Mouse (Mus musculus): ENCODE measurements around the gene Dclk2. TPM values are rescaled to one million over a fixed set of nuclear protein-coding genes. Genes with fewer than 3 reads are reported as not detected.
A peak's percentile ranks its signal among the peaks of the same experiment; 100 is the strongest.

Dclk2 gene
- polyA plus RNA-seq, 1 experiment from 2014 or later, result 4.6 TPM

DNA sequence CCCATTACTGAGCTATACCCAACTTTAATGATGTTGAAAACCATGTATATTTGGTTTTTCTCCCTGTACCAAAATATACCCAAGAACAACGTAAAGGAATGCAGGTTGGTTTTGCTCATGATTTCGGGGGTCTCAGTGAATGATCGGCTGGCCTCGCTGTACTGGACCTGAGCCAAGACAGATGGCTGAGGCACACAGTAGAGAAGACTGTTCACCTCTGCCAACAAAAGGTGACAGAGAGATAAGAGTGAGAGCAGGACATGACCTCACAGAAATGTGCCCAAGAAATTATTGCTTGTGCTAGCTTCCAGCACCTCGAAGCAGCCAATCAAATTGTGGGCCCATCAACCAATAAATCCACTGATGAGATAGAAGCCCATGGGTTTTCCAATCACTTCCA, 22.3 kb downstream of the Dclk2 start:
- no peak for ATAC-seq (ENCODE audit: insufficient read depth, low FRiP score)
- Histone ChIP-seq H3K36me3 (ENCODE audit: control insufficient read depth, insufficient read depth, low read length) (no peaks in the 10 kb centered on the region), H3K27me3 (ENCODE audit: control insufficient read depth, insufficient read depth, low read length) (no peaks in the 10 kb centered on the region), H3K27ac (ENCODE audit: low read length) (no peak overlapping the region), H3K4me3 (replicated peaks; ENCODE audit: low read length) (no peak overlapping the region), H3K4me1 (ENCODE audit: control insufficient read depth, insufficient read depth, low read length) (peaks cover 5% of the 10 kb centered on the region; the same call in 1 of the 2 replicates), H3K4me2 (ENCODE audit: low read depth, low read length) (no peak overlapping the region), H3K9me3 (replicated peaks; ENCODE audit: control insufficient read depth, low read length) (no peaks in the 10 kb centered on the region), H3K9ac (ENCODE audit: low read length) (no peak overlapping the region)
- 86% methylated on average over 5 of the region's 5 CpGs for WGBS

DNA sequence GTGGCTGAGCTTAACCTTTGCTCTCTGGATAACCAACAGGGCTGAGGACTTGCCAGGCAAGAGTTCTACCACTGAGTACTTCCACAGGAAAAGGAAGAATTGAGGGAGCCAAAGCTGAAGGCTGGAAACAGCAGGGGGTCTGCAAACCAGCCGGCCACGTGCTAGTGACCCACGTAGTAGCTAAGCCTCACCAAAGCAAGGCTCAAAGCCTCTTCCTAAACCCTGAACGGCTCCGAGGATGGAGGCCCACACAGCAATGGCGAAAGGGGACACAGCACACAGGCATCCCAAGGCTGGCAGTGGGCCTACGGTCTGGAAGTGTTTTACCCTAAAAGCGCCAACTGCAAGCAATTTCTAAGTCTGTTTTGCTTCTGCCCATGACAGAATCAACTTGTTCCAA, 23.1 kb downstream of the Dclk2 start:
- H3K4me1 ChIP-seq (ENCODE audit: control insufficient read depth, insufficient read depth, low read length), result peaks cover 5% of the 10 kb centered on the region; the same call in 1 of the 2 replicates
- H3K27me3 ChIP-seq (ENCODE audit: control insufficient read depth, insufficient read depth, low read length), result no peaks in the 10 kb centered on the region
- H3K4me3 ChIP-seq (replicated peaks; ENCODE audit: low read length), result no peak overlapping the region
- H3K9ac ChIP-seq (ENCODE audit: low read length), result no peak overlapping the region
- no peaks in the 10 kb centered on the region for H3K36me3 ChIP-seq (ENCODE audit: control insufficient read depth, insufficient read depth, low read length)
- no peak overlapping the region for H3K4me2 ChIP-seq (ENCODE audit: low read depth, low read length)
- no peaks in the 10 kb centered on the region for H3K9me3 ChIP-seq (replicated peaks; ENCODE audit: control insufficient read depth, low read length)
- peak overlapping the region; percentile 62 for H3K27ac ChIP-seq (ENCODE audit: low read length)
- WGBS, result 66% methylated on average over 8 of the region's 8 CpGs
- ATAC-seq (ENCODE audit: insufficient read depth, low FRiP score), result no peak; the same call in 1 of the 2 replicates

DNA sequence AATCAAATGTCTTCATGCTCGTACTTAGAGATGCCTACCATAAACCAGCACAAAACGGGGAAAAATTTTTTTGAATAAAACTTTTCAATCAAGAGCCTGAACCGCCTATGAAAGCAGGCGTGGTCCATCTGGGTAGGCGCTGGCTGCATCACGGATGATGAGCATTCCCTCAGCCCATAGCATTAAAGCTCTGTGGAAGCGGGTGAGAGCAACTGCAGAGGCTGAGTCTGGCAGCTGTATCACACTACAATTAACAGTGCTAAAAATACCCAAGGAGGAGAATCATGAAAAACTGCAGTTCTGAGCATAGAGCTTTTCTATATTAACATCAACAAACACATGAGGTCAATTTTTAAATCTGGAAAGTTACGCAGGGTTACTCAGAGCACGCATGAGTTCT, 23.6 kb downstream of the Dclk2 start:
- no peaks in the 10 kb centered on the region for H3K36me3 ChIP-seq (ENCODE audit: control insufficient read depth, insufficient read depth, low read length)
- no peak overlapping the region for H3K9ac ChIP-seq (ENCODE audit: low read length)
- peaks cover 5% of the 10 kb centered on the region; the same call in 1 of the 2 replicates for H3K4me1 ChIP-seq (ENCODE audit: control insufficient read depth, insufficient read depth, low read length)
- ATAC-seq (ENCODE audit: insufficient read depth, low FRiP score), result no peak; the same call in 1 of the 2 replicates
- WGBS, result 64% methylated on average over 9 of the region's 9 CpGs
- H3K27ac ChIP-seq (ENCODE audit: low read length), result no peak overlapping the region
- H3K27me3 ChIP-seq (ENCODE audit: control insufficient read depth, insufficient read depth, low read length), result no peaks in the 10 kb centered on the region
- H3K9me3 ChIP-seq (replicated peaks; ENCODE audit: control insufficient read depth, low read length), result no peaks in the 10 kb centered on the region
- no peak overlapping the region for H3K4me3 ChIP-seq (replicated peaks; ENCODE audit: low read length)
- no peak overlapping the region for H3K4me2 ChIP-seq (ENCODE audit: low read depth, low read length)

DNA sequence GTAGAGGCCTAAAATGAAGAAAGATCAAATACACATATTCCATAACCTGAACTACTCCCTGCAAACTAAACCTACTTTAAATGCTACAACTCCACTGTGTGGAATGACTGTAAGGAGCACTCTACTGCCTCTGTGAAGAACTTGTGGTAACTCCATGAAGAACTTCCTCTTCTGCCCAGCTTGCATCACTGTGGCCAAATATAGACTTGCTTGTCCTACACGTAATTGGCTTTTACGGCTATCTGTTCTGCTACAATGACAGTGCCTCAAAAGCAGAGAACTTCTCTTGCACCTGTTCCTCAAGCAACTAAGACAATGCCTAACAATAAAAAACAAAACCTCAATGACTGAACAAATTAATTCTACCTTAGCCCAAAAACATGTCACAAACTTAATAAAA, 26.2 kb downstream of the Dclk2 start:
- WGBS, result 78% methylated on average over 2 of the region's 2 CpGs
- Histone ChIP-seq H3K9ac (ENCODE audit: low read length) (no peak overlapping the region), H3K27me3 (ENCODE audit: control insufficient read depth, insufficient read depth, low read length) (no peaks in the 10 kb centered on the region), H3K4me3 (replicated peaks; ENCODE audit: low read length) (no peak overlapping the region), H3K4me1 (ENCODE audit: control insufficient read depth, insufficient read depth, low read length) (peaks cover 11% of the 10 kb centered on the region; the same call in 1 of the 2 replicates), H3K27ac (ENCODE audit: low read length) (no peak overlapping the region), H3K9me3 (replicated peaks; ENCODE audit: control insufficient read depth, low read length) (no peaks in the 10 kb centered on the region), H3K4me2 (ENCODE audit: low read depth, low read length) (no peak overlapping the region), H3K36me3 (ENCODE audit: control insufficient read depth, insufficient read depth, low read length) (no peaks in the 10 kb centered on the region)
- no peak for ATAC-seq (ENCODE audit: insufficient read depth, low FRiP score)

DNA sequence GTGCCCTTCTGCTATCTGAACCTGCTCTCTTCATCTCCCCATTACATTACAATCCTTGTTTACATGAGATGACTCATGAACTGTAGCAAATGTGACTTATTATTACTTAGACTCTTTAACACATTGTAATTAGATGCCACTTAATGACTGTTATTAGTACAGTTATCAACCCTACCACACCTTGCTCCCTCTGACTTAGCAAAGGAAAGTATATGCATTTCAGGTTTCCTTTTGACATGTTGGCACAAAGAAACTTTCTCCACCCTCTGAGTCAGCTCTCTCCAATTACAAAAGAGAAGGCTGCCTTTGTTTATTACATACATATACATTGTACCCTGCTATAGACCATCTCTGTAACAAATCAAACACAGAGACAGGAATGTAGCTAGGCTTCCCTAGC, 33.1 kb downstream of the Dclk2 start:
- Histone ChIP-seq H3K9ac (ENCODE audit: low read length) (no peak overlapping the region), H3K27ac (ENCODE audit: low read length) (no peak overlapping the region), H3K36me3 (ENCODE audit: control insufficient read depth, insufficient read depth, low read length) (no peaks in the 10 kb centered on the region), H3K4me3 (replicated peaks; ENCODE audit: low read length) (no peak overlapping the region), H3K27me3 (ENCODE audit: control insufficient read depth, insufficient read depth, low read length) (no peaks in the 10 kb centered on the region), H3K4me2 (ENCODE audit: low read depth, low read length) (no peak overlapping the region), H3K4me1 (ENCODE audit: control insufficient read depth, insufficient read depth, low read length) (peaks cover 7% of the 10 kb centered on the region; the same call in 1 of the 2 replicates), H3K9me3 (replicated peaks; ENCODE audit: control insufficient read depth, low read length) (0 out of 2 replicates have a peak, but pooled peaks cover 2% of the 10 kb centered on the region)
- ATAC-seq (ENCODE audit: insufficient read depth, low FRiP score), result peak; percentile 47; the same call in 1 of the 2 replicates

DNA sequence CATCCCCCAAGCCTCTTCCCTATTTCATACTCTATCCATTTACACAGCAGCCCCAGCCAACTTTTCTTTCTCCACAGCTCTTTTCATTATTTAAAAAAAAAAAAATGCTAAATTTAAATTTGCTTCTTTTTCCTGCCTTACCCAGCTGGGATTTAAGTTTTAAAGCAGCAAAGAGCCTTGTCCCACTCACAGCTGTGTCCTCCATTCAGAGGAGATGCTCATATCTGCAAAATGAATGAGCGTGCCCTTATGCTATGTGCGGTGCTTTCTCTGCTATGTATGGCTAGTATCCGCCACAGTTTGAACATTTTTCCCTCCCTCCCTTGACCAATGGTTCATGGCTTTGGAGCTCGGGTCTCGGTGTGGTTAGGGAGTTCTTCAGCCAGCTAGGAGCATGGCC, 35.5 kb downstream of the Dclk2 start:
- Histone ChIP-seq H3K9me3 (replicated peaks; ENCODE audit: control insufficient read depth, low read length) (0 out of 2 replicates have a peak, but pooled peaks cover 2% of the 10 kb centered on the region), H3K9ac (ENCODE audit: low read length) (no peak overlapping the region), H3K36me3 (ENCODE audit: control insufficient read depth, insufficient read depth, low read length) (no peaks in the 10 kb centered on the region), H3K4me3 (replicated peaks; ENCODE audit: low read length) (no peak overlapping the region), H3K4me2 (ENCODE audit: low read depth, low read length) (no peak overlapping the region), H3K4me1 (ENCODE audit: control insufficient read depth, insufficient read depth, low read length) (peaks cover 7% of the 10 kb centered on the region; the same call in 1 of the 2 replicates), H3K27ac (ENCODE audit: low read length) (no peak overlapping the region), H3K27me3 (ENCODE audit: control insufficient read depth, insufficient read depth, low read length) (no peaks in the 10 kb centered on the region)
- no peak for ATAC-seq (ENCODE audit: insufficient read depth, low FRiP score)
- 91% methylated on average over 5 of the region's 5 CpGs for WGBS

DNA sequence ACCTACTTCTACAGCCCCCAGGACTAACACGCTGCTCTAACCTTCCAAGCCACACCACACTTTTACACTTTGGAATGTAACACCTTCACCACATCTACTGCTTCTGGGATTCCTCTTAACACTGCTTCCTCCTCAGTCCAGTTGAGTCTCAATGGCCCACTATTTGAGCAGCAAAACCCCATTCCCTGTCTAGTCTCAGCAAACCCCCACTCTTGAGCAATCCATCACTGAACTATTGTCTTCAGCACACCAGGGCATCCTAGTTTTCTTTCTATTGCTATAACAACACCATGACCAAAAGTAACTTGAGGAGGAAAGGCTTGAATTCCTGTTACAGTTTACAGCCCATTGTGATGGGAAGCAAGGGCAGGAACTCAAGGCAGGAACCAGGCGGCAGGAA, 36.2 kb downstream of the Dclk2 start:
- Histone ChIP-seq H3K36me3 (ENCODE audit: control insufficient read depth, insufficient read depth, low read length) (no peaks in the 10 kb centered on the region), H3K9ac (ENCODE audit: low read length) (no peak overlapping the region), H3K27ac (ENCODE audit: low read length) (no peak overlapping the region), H3K4me1 (ENCODE audit: control insufficient read depth, insufficient read depth, low read length) (no peaks in the 10 kb centered on the region), H3K27me3 (ENCODE audit: control insufficient read depth, insufficient read depth, low read length) (no peaks in the 10 kb centered on the region), H3K4me3 (replicated peaks; ENCODE audit: low read length) (no peak overlapping the region), H3K9me3 (replicated peaks; ENCODE audit: control insufficient read depth, low read length) (0 out of 2 replicates have a peak, but pooled peaks cover 2% of the 10 kb centered on the region), H3K4me2 (ENCODE audit: low read depth, low read length) (no peak overlapping the region)
- WGBS, result 76% methylated on average over 2 of the region's 2 CpGs
- no peak for ATAC-seq (ENCODE audit: insufficient read depth, low FRiP score)

DNA sequence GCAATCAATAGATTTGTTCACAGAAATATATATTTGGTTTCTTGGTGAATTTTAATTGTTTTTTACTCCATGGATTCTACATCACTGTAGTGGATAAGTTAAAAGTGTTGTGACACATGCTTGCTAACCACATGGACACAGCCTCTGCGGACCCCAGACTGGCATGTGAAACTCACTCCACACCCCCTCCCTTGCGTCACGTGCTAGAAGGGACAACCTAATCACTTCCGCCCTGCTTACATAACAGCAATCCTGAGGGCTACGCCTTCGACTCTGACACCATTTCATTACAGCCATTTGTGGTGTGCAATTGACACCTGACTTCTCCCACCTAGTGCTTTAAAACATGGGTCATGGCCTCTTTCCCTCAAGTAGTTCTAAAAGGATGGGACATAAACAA, 36.7 kb downstream of the Dclk2 start:
- Histone ChIP-seq H3K4me1 (ENCODE audit: control insufficient read depth, insufficient read depth, low read length) (no peaks in the 10 kb centered on the region), H3K4me3 (replicated peaks; ENCODE audit: low read length) (no peak overlapping the region), H3K4me2 (ENCODE audit: low read depth, low read length) (no peak overlapping the region), H3K27ac (ENCODE audit: low read length) (no peak overlapping the region), H3K9me3 (replicated peaks; ENCODE audit: control insufficient read depth, low read length) (0 out of 2 replicates have a peak, but pooled peaks cover 2% of the 10 kb centered on the region), H3K9ac (ENCODE audit: low read length) (no peak overlapping the region), H3K36me3 (ENCODE audit: control insufficient read depth, insufficient read depth, low read length) (no peaks in the 10 kb centered on the region), H3K27me3 (ENCODE audit: control insufficient read depth, insufficient read depth, low read length) (no peaks in the 10 kb centered on the region)
- WGBS, result 77% methylated on average over 6 of the region's 6 CpGs
- ATAC-seq (ENCODE audit: insufficient read depth, low FRiP score), result no peak

DNA sequence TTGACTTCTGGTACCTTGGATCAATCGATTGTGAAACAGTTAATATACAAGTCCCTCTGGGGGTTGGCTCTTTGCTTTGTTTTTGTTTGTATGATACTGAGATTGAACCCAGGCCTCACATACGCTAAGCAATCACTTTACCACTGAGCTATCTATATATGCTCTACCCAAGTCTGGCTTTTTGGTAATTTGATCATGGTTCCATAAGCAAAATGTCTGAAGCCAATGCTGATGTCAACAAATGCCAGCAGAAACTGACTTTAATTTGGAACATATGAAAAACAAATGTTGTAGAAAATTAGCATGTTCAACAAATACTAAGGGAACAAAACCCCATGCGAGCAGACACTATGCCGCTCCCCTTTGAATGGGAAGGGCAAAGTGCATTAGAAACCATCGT, 44.7 kb downstream of the Dclk2 start:
- H3K36me3 ChIP-seq (ENCODE audit: control insufficient read depth, insufficient read depth, low read length), result no peaks in the 10 kb centered on the region
- no peak overlapping the region for H3K9ac ChIP-seq (ENCODE audit: low read length)
- ATAC-seq (ENCODE audit: insufficient read depth, low FRiP score), result no peak
- H3K9me3 ChIP-seq (replicated peaks; ENCODE audit: control insufficient read depth, low read length), result no peaks in the 10 kb centered on the region
- H3K27me3 ChIP-seq (ENCODE audit: control insufficient read depth, insufficient read depth, low read length), result no peaks in the 10 kb centered on the region
- H3K4me1 ChIP-seq (ENCODE audit: control insufficient read depth, insufficient read depth, low read length), result no peaks in the 10 kb centered on the region
- no peak overlapping the region for H3K27ac ChIP-seq (ENCODE audit: low read length)
- WGBS, result 76% methylated on average over 5 of the region's 5 CpGs
- no peak overlapping the region for H3K4me2 ChIP-seq (ENCODE audit: low read depth, low read length)
- no peak overlapping the region for H3K4me3 ChIP-seq (replicated peaks; ENCODE audit: low read length)

All from stomach, embryonic 16.5 days (tissue).